ENCODE assay signal across 15 mouse cellular contexts in genomic region chr6:148571651-148572050, GRCm38 (mm10).
DNase-seq lines count a peak whose midpoint lies in the region; ATAC-seq and TF ChIP-seq lines count a peak whose summit lies in the region.
"Had no signal": no experiment of that assay in that cellular context is flagged by ENCODE, and none has a peak within 500 bp of the region (broad histone marks: within the 10 kb centered on the region; RNA-seq: fewer than 3 reads in every experiment).

No protein-coding gene starts in this region.

- no peak overlapping the region for H3K4me2 ChIP-seq in forebrain, postnatal 0 days (ENCODE audit: low read depth)
- H3K4me2 ChIP-seq in kidney, embryonic 16.5 days (replicated peaks; ENCODE audit: low read depth, low read length) = no peak overlapping the region
- H3K4me2 ChIP-seq: heart, embryonic 11.5 days; limb, embryonic 15.5 days; neural tube, embryonic 13.5 days had no signal

- H3K4me3 ChIP-seq in forebrain, postnatal 0 days (ENCODE audit: low read depth, low read length) = no peak overlapping the region
- no peak overlapping the region for H3K4me3 ChIP-seq in kidney, embryonic 16.5 days (ENCODE audit: low read length)
- H3K4me3 ChIP-seq: limb, embryonic 15.5 days; neural tube, embryonic 13.5 days had no signal

- H3K27me3 ChIP-seq in forebrain, postnatal 0 days (ENCODE audit: insufficient read depth, low read length) = no peaks in the 10 kb centered on the region
- no peaks in the 10 kb centered on the region for H3K27me3 ChIP-seq in kidney, embryonic 16.5 days (ENCODE audit: insufficient read depth, low read length)
- H3K27me3 ChIP-seq: limb, embryonic 15.5 days; neural tube, embryonic 13.5 days had no signal

- DNase-seq in layer of hippocampus, adult 18-20 months (ENCODE audit: low spot score in 2 of 2) = peak; percentile 59 to 77
- no peak for DNase-seq in layer of hippocampus, adult 9-10 months (ENCODE audit: low spot score)
- DNase-seq in forebrain, postnatal 0 days = peak; percentile 88
- peak; percentile 12 to 22 for DNase-seq in layer of hippocampus, postnatal 36 days
- peak; percentile 21 for DNase-seq in right cerebral cortex, postnatal 25 days
- DNase-seq: kidney, postnatal 4 days; lung, postnatal 14 days; thymus, postnatal 14 days had no signal

- H3K36me3 ChIP-seq in forebrain, postnatal 0 days (ENCODE audit: insufficient read depth) = no peaks in the 10 kb centered on the region
- H3K36me3 ChIP-seq in kidney, embryonic 16.5 days (ENCODE audit: insufficient read depth, low read length) = no peaks in the 10 kb centered on the region
- H3K36me3 ChIP-seq: limb, embryonic 15.5 days; neural tube, embryonic 13.5 days had no signal

- TF ChIP-seq CTCF in forebrain, postnatal 0 days (IDR thresholded peaks at IDR 0.05; ENCODE audit: low read depth) = no peak

- H3K9me3 ChIP-seq in forebrain, postnatal 0 days (ENCODE audit: low read length) = no peaks in the 10 kb centered on the region
- no peaks in the 10 kb centered on the region for H3K9me3 ChIP-seq in kidney, embryonic 16.5 days (ENCODE audit: low read length)
- H3K9me3 ChIP-seq: limb, embryonic 15.5 days; neural tube, embryonic 13.5 days had no signal

- H3K4me1 ChIP-seq in forebrain, postnatal 0 days (ENCODE audit: insufficient read depth) = no peaks in the 10 kb centered on the region
- no peaks in the 10 kb centered on the region for H3K4me1 ChIP-seq in kidney, embryonic 16.5 days (ENCODE audit: insufficient read depth, low read length)
- H3K4me1 ChIP-seq: limb, embryonic 15.5 days had no signal

- ATAC-seq in forebrain, postnatal 0 days = peak; percentile 96
- ATAC-seq in granulocyte monocyte progenitor cell, adult 5-6 weeks (replicated peaks; ENCODE audit: poor library complexity, severe bottlenecking) = no peak
- no peak for ATAC-seq in kidney, embryonic 16.5 days (ENCODE audit: low FRiP score, low TSS enrichment)
- ATAC-seq: intestine, postnatal 0 days; midbrain, embryonic 16.5 days had no signal

- H3K27ac ChIP-seq in forebrain, postnatal 0 days (ENCODE audit: low read depth, low read length) = no peak overlapping the region
- H3K27ac ChIP-seq in kidney, embryonic 16.5 days (ENCODE audit: low read length) = no peak overlapping the region
- H3K27ac ChIP-seq: limb, embryonic 15.5 days; neural tube, embryonic 13.5 days had no signal

- WGBS in forebrain, postnatal 0 days = 39% methylated on average over 3 of the region's 3 CpGs
- WGBS in kidney, embryonic 16.5 days = 84% methylated on average over 3 of the region's 3 CpGs

- H3K9ac ChIP-seq in forebrain, postnatal 0 days = no peak overlapping the region
- H3K9ac ChIP-seq in kidney, embryonic 16.5 days (replicated peaks; ENCODE audit: low read length) = no peak overlapping the region
- H3K9ac ChIP-seq: limb, embryonic 15.5 days; neural tube, embryonic 13.5 days had no signal
